Mouse (Mus musculus) Patski (cell line): Measurements from ENCODE around the gene Cks1b. TPM values are rescaled to one million over a fixed set of nuclear protein-coding genes. Genes with fewer than 3 reads are reported as not detected.

Experiments
- ATAC-seq: fragments of 100-300 bp; one replicate; pipeline ENCODE4 v1.8.0; 2021
- CTCF ChIA-PET: fragments of 350-600 bp; sonication (Branson Sonifier 250); formaldehyde crosslinking; loops from one replicate; lab custom pipeline; 2022; ENCODE audit warnings: inconsistent platforms; lab: Charles Lee
- POLR2A ChIA-PET: fragments of 350-600 bp; sonication (Branson Sonifier 250); formaldehyde crosslinking; loops from one replicate; lab custom pipeline; 2022; ENCODE audit warnings: antibody characterized with exemption, inconsistent platforms; lab: Charles Lee
- DNase-seq: peaks from one replicate; pipeline ENCODE4 v3.0.0-alpha.2; 2011; ENCODE audit warnings: low read depth, low spot score
- H3K27me3 ChIP-seq: fragments of 371-371 bp; one replicate; pipeline ENCODE4 v1.5.1; 2021
- CTCF ChIP-seq: fragments of 100-300 bp; IDR thresholded peaks from one replicate; pipeline ENCODE4 v1.5.1; 2021
- in situ Hi-C: fragments of 300-500 bp; cut with MboI; formaldehyde crosslinking; loops from 3 replicates; pipeline ENCODE4 v1.11.1; 2018; ENCODE audit warnings: low pct_unique_long_range_greater_than_20kb, mixed read lengths
- polyA plus RNA-seq: library from polyadenylated mRNA; unstranded; gene quantifications from one replicate; pipeline ENCODE4 v1.2.3, GENCODE M21; 2021

The Cks1b gene
- polyA plus RNA-seq, 1 experiment from 2014 or later: 162 TPM

DNA sequence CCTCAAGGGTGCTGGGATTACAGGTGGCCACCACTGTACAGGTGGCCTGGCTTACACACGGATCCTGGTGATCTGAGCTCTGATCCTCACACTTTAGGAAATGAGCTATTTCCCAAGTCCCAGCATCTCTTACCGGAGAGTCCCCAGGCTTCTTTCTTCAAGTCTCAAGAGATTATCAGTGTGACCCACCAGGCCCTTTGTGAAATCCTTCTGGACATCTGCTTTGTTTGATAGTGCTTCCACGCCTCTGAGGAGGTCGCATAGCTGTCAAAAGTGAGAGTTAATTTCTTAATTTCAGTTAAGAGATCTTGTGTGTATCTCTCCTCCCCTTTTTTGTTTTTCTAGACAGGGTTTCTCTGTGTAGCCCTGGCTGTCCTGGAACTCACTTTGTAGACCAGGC is 7.7 kb upstream of the Cks1b start:
- ATAC-seq (no peak), DNase-seq (no peak)
- in situ Hi-C loops: no loop called here
- no peak for TF ChIP-seq CTCF
- POLR2A ChIA-PET: no interaction called here
- CTCF ChIA-PET: interaction anchor here (1.4 kb wide), 1 partner anchor 30 kb away, joined by 7 read pairs; no protein-coding TSS in a partner anchor
- no peaks in the 10 kb centered on the region for H3K27me3 ChIP-seq

DNA sequence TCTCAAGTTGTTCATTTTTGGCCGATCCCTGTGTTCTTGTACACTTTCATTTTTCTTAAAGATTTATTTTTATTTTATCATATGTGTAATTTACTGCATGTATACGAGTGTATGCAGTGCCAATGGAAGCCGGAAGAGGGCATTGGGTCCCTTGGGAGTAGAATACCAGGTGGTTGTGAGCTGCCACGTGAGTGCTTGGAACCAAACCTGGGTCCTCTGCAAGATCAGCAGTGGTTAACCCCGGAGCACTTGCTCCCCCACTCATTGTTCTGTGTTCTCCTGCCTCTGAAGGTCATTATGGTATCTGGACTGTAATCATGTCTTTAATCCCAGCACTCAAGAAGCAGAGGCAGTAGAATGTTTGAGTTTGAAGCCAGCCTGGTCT is 7.0 kb upstream of the Cks1b start:
- DNase-seq (no peak), ATAC-seq (no peak)
- POLR2A ChIA-PET: no interaction called here
- no peaks in the 10 kb centered on the region for H3K27me3 ChIP-seq
- CTCF ChIA-PET: interaction anchor here (1.4 kb wide), 1 partner anchor 29 kb away, joined by 7 read pairs; no protein-coding TSS in a partner anchor
- TF ChIP-seq CTCF: no peak
- in situ Hi-C loops: no loop called here

GRCm38 (mm10) chr3:89424416-89425140 is 6.4 kb upstream of the Cks1b start:
- TF ChIP-seq CTCF: no peak
- in situ Hi-C loops: no loop called here
- CTCF ChIA-PET: no interaction called here

DNA sequence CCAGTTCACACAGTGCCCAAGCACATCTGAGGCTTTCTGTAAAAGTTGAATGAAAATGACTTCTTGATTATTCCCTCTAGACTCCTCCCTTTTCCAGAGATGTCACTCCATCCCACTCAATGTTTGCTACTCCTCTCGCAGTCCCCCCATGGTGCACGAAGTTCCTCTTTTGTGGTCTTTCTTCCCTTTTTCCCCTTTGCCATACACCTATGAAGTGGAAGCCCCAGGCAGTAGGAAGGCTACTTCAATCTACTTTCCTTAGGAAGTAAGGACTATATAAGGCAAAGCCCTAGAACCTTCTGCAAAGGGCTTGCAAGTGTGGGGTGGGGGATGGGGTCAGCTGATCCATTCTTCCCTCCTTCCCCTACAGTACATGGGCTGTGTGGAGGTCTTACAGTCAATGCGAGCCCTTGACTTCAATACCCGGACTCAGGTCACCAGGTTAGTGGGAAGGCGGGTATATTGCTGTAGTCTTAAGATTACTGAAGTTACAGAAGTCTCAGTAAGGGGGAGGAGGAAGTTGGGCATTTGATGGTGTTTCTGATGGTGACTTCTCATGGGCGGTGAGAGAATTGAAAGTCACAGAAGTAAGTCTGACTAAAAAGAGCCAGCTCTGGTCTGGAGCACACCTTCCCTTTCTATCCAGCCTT is 4.5 kb upstream of the Cks1b start:
- no peaks in the 10 kb centered on the region for H3K27me3 ChIP-seq
- ChIA-PET CTCF (interaction anchor here (1.0 to 3.7 kb wide), 5 partner anchors 9 to 34 kb away, joined by 3 to 22 read pairs (median 5); no protein-coding TSS in a partner anchor), POLR2A (interaction anchor here (1.1 to 4.2 kb wide), 5 partner anchors 8 to 36 kb away, joined by 3 to 56 read pairs (median 6); partner anchors contain the start of genes Pbxip1, Pygo2 and Zbtb7b)
- ATAC-seq (no peak), DNase-seq (no peak)
- no peak for TF ChIP-seq CTCF
- in situ Hi-C loops: no loop called here

More at GRCm38 (mm10) chr3:89424416-89425140, 6.4 kb upstream of the Cks1b start:
- no peak for DNase-seq
- H3K27me3 ChIP-seq: no peaks in the 10 kb centered on the region
- ATAC-seq: no peak
- POLR2A ChIA-PET: no interaction called here

DNA sequence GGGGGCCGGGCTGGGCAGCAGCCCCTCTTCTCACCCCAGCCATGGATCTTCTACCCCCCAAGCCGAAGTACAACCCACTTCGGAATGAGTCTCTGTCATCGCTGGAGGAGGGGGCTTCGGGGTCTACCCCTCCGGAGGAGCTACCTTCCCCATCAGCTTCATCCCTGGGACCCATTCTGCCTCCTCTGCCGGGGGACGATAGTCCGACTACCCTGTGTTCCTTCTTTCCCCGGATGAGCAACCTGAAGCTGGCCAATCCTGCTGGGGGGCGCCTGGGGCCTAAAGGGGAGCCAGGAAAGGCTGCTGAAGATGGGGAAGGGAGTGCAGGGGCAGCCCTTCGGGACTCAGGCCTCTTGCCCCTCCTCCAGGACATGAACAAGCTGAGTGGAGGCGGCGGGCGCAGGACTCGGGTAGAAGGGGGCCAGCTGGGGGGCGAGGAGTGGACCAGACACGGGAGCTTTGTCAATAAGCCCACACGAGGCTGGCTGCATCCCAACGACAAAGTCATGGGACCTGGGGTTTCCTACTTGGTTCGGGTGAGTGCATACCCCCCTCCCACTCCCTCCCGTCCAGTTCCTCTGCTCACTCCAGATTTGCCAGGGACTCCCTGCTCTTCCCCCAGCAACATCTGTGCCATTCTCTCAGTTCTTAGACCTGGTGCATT is 3.8 kb upstream of the Cks1b start:
- ATAC-seq (no peak), DNase-seq (no peak)
- in situ Hi-C loops: no loop called here
- no peak for TF ChIP-seq CTCF
- ChIA-PET POLR2A (interaction anchor here (0.8 to 4.2 kb wide), 7 partner anchors 8 to 37 kb away, joined by 3 to 56 read pairs (median 5); partner anchors contain the start of genes Pbxip1, Pygo2 and Zbtb7b), CTCF (interaction anchor here (0.9 to 3.7 kb wide), 5 partner anchors 12 to 35 kb away, joined by 3 to 22 read pairs (median 6); no protein-coding TSS in a partner anchor)
- H3K27me3 ChIP-seq: no peaks in the 10 kb centered on the region

DNA sequence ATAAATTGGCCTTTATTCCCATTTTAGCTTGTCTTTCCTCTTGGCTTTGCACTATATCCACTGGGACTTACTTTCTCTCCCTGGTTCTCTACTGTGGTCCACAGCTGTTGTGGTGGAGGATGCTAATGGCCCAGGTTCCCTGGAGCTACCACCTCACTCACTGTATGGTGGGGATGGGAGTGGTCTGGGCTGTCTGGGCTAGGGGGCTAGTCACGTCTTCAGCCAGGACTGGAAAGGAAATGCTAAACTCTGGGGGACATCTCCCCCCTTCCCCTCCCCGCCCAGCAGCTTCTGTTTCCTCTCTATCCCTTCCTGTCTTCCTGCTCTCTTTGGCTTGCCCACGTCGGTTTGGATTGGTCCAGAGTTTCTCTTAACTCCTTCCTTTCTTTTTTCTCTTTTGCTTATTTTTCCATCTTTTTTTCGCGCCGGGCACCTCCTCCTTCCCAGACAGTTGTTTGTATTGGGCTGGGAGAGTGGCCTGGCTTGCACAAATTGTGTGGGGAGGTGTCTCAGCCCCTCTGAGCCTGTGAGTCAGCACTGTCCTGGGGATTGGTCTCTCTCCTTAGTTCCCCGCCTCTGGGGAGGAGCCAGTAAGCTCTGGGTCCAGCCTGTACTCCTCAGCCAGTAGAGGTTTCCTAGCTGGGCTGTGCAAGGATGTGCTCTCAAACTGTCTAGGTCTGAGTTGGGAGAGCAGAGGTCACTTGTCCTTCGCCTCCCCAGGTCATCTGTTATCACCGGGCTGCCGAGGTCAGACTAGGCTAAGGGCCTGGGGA is 3.0 kb upstream of the Cks1b start:
- ChIA-PET CTCF (interaction anchor here (0.9 to 3.7 kb wide), 9 partner anchors 9 to 37 kb away, joined by 3 to 22 read pairs (median 5); partner anchors contain the start of gene Flad1), POLR2A (interaction anchor here (0.6 to 4.2 kb wide), 12 partner anchors 9 to 1434 kb away, joined by 3 to 56 read pairs (median 4); partner anchors contain the start of genes Pbxip1, Pygo2 and Zbtb7b)
- in situ Hi-C loops: no loop called here
- no peaks in the 10 kb centered on the region for H3K27me3 ChIP-seq
- TF ChIP-seq CTCF: no peak
- ATAC-seq (peak; percentile 85), DNase-seq (peak; percentile 91)

DNA sequence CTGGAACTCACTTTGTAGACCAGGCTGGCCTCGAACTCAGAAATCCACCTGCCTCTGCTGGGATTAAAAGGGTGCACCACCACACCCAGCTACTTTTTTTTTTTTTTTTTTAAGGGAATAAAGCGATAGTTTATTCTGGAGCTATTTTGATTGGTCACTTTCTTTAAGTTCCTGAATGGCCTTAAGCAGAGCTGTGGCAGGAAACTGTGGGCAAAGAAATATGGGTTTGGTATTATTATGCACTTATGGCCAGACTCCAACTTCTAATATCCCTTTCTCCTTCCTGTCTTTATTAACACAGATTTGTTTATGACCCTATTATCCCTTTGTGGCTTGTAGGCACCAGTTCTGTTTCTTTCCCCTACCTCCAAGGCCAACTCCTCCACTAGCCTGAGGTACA is 2.2 kb upstream of the Cks1b start:
- TF ChIP-seq CTCF: no peak
- POLR2A ChIA-PET: interaction anchor here (0.6 to 4.2 kb wide), 11 partner anchors 10 to 1433 kb away, joined by 3 to 56 read pairs (median 5); partner anchors contain the start of genes Adam15, Efna3, Pbxip1 and Pygo2
- in situ Hi-C loops: no loop called here
- DNase-seq (no peak), ATAC-seq (no peak)
- CTCF ChIA-PET: interaction anchor here (0.7 to 3.7 kb wide), 9 partner anchors 9 to 38 kb away, joined by 3 to 22 read pairs (median 4); partner anchors contain the start of genes Flad1 and Pygo2
- no peaks in the 10 kb centered on the region for H3K27me3 ChIP-seq

GRCm38 (mm10) chr3:89419981-89420380 is 1.8 kb upstream of the Cks1b start:
- ChIA-PET CTCF (interaction anchor here (0.7 to 3.7 kb wide), 9 partner anchors 8 to 130 kb away, joined by 3 to 22 read pairs (median 4); partner anchors contain the start of genes Flad1 and Pygo2), POLR2A (interaction anchor here (0.6 to 4.2 kb wide), 10 partner anchors 11 to 98 kb away, joined by 3 to 56 read pairs (median 5); partner anchors contain the start of genes Adam15, Efna3, Pbxip1 and Pygo2)
- DNase-seq (no peak), ATAC-seq (no peak)
- H3K27me3 ChIP-seq: no peaks in the 10 kb centered on the region
- no peak for TF ChIP-seq CTCF
- in situ Hi-C loops: no loop called here

- ChIA-PET CTCF (interaction anchor here (0.7 to 3.7 kb wide), 11 partner anchors 8 to 130 kb away, joined by 3 to 22 read pairs (median 4); partner anchors contain the start of genes Flad1, Pygo2 and Zbtb7b), POLR2A (interaction anchor here (0.6 to 4.2 kb wide), 9 partner anchors 11 to 102 kb away, joined by 3 to 56 read pairs (median 5); partner anchors contain the start of genes Adam15, Efna3, Pbxip1 and Pygo2)
- in situ Hi-C loops: no loop called here
- TF ChIP-seq CTCF: no peak
- peak; percentile 73 for DNase-seq
- no peaks in the 10 kb centered on the region for H3K27me3 ChIP-seq
- no peak for ATAC-seq
Observed at GRCm38 (mm10) chr3:89419571-89419970, 1.4 kb upstream of the Cks1b start.
